Mouse (Mus musculus): ENCODE data around the gene F10. TPM values are rescaled to one million over a fixed set of nuclear protein-coding genes. Genes with fewer than 3 reads are reported as not detected.

Gene F10
- polyA plus RNA-seq, 1 experiment from 2014 or later = 0.25 TPM

DNA sequence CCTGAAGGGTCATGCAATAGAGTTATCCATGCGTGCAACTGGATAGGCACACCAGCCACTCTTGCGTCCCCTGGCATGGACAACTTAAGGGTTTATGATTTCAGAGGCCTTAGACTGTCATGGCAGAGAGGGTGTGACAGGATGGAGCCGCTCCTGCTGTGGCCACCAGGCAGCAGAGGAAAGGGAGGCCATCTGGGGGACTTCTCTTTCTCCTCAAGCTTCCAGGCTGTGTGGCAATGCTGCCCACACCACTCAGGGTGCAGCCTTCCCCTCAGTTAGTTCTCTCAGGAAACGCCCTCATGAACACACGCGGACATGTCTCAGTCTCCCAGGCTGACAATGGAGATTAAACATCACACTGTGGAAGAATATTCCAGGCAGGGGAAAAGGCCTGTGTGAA is 1.9 kb downstream of the F10 start:
- no peaks in the 10 kb centered on the region for H3K27me3 ChIP-seq (ENCODE audit: control insufficient read depth, insufficient read depth, low read depth, low read length)
- no peak overlapping the region for H3K27ac ChIP-seq (ENCODE audit: low read length)
- H3K4me1 ChIP-seq (ENCODE audit: control insufficient read depth, insufficient read depth, low read length) = no peaks in the 10 kb centered on the region
- no peaks in the 10 kb centered on the region for H3K9me3 ChIP-seq (replicated peaks; ENCODE audit: control insufficient read depth, low read length, poor library complexity, severe bottlenecking)
- no peak overlapping the region for H3K4me2 ChIP-seq (ENCODE audit: low read length)
- H3K9ac ChIP-seq (ENCODE audit: low read depth, low read length) = no peak overlapping the region
- no peak for ATAC-seq
- H3K4me3 ChIP-seq (ENCODE audit: low read depth, low read length) = no peak overlapping the region
- no peaks in the 10 kb centered on the region for H3K36me3 ChIP-seq (ENCODE audit: control insufficient read depth, insufficient read depth, low read length)
- WGBS = 80% methylated on average over 6 of the region's 6 CpGs

DNA sequence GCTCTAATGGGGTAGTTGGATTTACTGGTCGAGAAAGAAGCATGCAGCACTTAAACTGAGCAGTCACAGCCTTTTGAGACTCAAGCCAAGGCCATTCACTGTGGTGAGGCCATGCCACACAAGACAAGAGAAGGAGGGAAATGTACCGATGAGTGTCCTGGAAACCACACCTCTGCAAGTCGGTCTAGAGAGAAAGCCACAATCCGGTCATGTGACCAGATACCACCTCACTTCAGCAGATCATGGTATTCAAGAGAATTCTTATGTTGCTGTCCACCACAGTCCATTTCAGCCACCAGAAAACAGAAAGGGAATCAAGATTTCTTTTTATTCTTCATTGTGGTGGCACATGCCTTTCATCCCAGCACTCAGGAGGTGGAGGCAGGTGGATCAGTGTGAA is 4.4 kb downstream of the F10 start:
- H3K9me3 ChIP-seq (replicated peaks; ENCODE audit: control insufficient read depth, low read length, poor library complexity, severe bottlenecking) = no peaks in the 10 kb centered on the region
- H3K4me3 ChIP-seq (ENCODE audit: low read depth, low read length) = no peak overlapping the region
- H3K9ac ChIP-seq (ENCODE audit: low read depth, low read length) = no peak overlapping the region
- no peak overlapping the region for H3K4me2 ChIP-seq (ENCODE audit: low read length)
- ATAC-seq = no peak
- H3K4me1 ChIP-seq (ENCODE audit: control insufficient read depth, insufficient read depth, low read length) = no peaks in the 10 kb centered on the region
- 82% methylated on average over 4 of the region's 4 CpGs for WGBS
- no peaks in the 10 kb centered on the region for H3K36me3 ChIP-seq (ENCODE audit: control insufficient read depth, insufficient read depth, low read length)
- H3K27ac ChIP-seq (ENCODE audit: low read length) = no peak overlapping the region
- no peaks in the 10 kb centered on the region for H3K27me3 ChIP-seq (ENCODE audit: control insufficient read depth, insufficient read depth, low read depth, low read length)

DNA sequence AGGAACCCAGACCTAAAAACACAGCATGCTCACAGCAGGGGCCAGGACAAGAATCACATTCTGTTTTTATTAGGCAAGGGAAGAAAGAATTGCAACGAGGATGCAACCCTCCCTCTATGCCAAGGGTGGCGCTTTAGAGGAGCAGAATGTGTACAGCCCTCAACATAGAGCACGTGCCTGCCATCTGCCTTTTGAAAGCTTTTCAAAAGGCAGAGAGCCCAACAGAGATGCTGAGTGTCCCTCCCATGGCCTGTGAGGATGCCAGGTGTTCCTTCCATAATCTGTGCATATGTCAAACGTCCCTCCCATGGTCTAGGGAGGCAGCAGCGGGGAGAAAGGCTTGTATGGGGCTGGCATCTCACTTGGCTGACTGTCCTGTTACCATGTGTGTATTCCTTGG is 10.5 kb downstream of the F10 start:
- Histone ChIP-seq H3K4me3 (ENCODE audit: low read depth, low read length) (no peak overlapping the region), H3K4me1 (ENCODE audit: control insufficient read depth, insufficient read depth, low read length) (no peaks in the 10 kb centered on the region), H3K36me3 (ENCODE audit: control insufficient read depth, insufficient read depth, low read length) (no peaks in the 10 kb centered on the region), H3K27me3 (ENCODE audit: control insufficient read depth, insufficient read depth, low read depth, low read length) (no peaks in the 10 kb centered on the region), H3K4me2 (ENCODE audit: low read length) (no peak overlapping the region), H3K9ac (ENCODE audit: low read depth, low read length) (no peak overlapping the region), H3K9me3 (replicated peaks; ENCODE audit: control insufficient read depth, low read length, poor library complexity, severe bottlenecking) (no peaks in the 10 kb centered on the region), H3K27ac (ENCODE audit: low read length) (no peak overlapping the region)
- 55% methylated on average over 5 of the region's 5 CpGs for WGBS
- ATAC-seq = no peak

DNA sequence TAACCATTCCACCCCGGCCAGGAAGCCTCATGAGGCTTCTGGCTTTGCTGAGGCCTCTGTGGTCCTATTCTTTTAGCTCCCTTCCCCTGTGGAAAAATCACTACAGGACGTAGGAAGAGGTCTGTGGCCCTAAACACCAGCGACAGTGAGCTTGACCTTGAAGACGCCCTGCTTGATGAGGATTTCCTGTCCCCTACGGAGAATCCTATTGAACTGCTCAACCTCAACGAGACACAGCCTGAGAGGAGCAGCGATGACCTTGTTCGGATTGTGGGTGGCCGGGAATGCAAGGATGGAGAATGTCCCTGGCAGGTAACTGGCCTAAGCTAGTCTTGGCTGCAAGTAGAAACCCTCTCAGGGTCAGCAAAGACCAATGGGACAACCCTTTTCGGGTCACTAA is 13.4 kb downstream of the F10 start:
- Histone ChIP-seq H3K27ac (ENCODE audit: low read length) (no peak overlapping the region), H3K27me3 (ENCODE audit: control insufficient read depth, insufficient read depth, low read depth, low read length) (no peaks in the 10 kb centered on the region), H3K36me3 (ENCODE audit: control insufficient read depth, insufficient read depth, low read length) (no peaks in the 10 kb centered on the region), H3K4me3 (ENCODE audit: low read depth, low read length) (no peak overlapping the region), H3K9ac (ENCODE audit: low read depth, low read length) (no peak overlapping the region), H3K4me2 (ENCODE audit: low read length) (no peak overlapping the region), H3K9me3 (replicated peaks; ENCODE audit: control insufficient read depth, low read length, poor library complexity, severe bottlenecking) (no peaks in the 10 kb centered on the region), H3K4me1 (ENCODE audit: control insufficient read depth, insufficient read depth, low read length) (no peaks in the 10 kb centered on the region)
- WGBS = 73% methylated on average over 10 of the region's 10 CpGs
- no peak for ATAC-seq

DNA sequence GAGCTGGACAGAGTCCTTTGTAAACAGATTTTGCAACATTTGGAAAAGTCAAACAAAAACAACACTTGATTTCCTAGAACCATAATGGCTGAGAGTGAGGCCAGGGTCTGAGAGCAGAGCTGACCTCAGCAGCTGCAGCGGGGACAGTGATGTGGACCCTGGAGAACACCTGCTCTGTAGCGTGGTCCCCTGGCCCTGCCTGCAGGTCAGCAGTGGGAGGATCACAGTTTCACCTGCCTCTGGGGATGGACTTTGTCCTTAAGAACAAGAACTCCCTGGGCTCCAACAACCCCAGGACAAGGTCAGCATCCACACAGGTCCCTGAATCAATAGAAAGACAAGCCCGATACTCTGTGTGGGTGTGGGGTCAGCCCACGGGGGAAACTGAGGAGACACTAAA is 20.2 kb downstream of the F10 start:
- Histone ChIP-seq H3K9ac (ENCODE audit: low read depth, low read length) (no peak overlapping the region), H3K4me2 (ENCODE audit: low read length) (no peak overlapping the region), H3K4me1 (ENCODE audit: control insufficient read depth, insufficient read depth, low read length) (no peaks in the 10 kb centered on the region), H3K27me3 (ENCODE audit: control insufficient read depth, insufficient read depth, low read depth, low read length) (no peaks in the 10 kb centered on the region), H3K36me3 (ENCODE audit: control insufficient read depth, insufficient read depth, low read length) (no peaks in the 10 kb centered on the region), H3K4me3 (ENCODE audit: low read depth, low read length) (no peak overlapping the region), H3K27ac (ENCODE audit: low read length) (no peak overlapping the region), H3K9me3 (replicated peaks; ENCODE audit: control insufficient read depth, low read length, poor library complexity, severe bottlenecking) (no peaks in the 10 kb centered on the region)
- WGBS = 94% methylated on average over 4 of the region's 4 CpGs
- ATAC-seq = no peak

DNA sequence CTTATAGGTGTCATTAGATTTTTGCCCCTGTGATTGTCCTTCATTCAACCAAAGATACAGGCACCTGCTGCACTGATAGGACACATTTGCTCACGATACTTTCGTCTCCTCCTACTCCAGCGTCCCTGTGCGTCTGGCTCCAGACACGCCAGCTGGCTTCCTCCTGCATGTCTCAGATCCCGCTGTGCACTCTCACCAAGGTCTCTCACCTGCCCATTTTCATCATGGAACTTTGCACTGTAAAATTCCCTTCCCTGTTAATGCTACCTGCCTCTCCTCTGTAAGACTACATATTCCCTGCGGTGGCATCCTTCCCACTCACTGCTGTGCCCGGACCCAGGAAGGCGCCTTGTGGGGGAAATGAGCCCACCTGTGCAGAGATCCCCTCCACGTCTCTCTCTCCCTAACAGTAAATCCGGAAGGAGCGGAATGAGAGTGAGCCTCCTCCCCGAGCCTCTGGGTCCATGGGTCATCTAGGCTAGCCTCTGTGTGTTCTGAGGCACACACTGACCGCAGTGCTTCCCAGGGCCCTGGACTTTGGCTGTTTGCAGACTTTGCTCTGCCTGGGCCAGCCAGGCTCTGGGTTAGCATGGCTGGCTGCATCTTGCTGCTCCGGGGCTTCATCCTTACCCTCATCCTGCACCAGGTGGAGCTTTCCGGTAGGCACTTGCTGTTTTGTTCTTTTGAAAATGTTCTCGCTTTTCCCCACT is 23.5 kb downstream of the F10 start, which contains the start of gene Proz:
TSS of gene Proz (plus strand) at position 474 of the 710 bp plus-strand sequence.
- Histone ChIP-seq H3K9ac (ENCODE audit: low read depth, low read length) (no peak within 1 kb of the TSS), H3K4me3 (ENCODE audit: low read depth, low read length) (no peak within 1 kb of the TSS), H3K4me1 (ENCODE audit: control insufficient read depth, insufficient read depth, low read length) (no peaks in the 10 kb centered on the region), H3K4me2 (ENCODE audit: low read length) (no peak within 1 kb of the TSS), H3K27ac (ENCODE audit: low read length) (no peak within 1 kb of the TSS), H3K27me3 (ENCODE audit: control insufficient read depth, insufficient read depth, low read depth, low read length) (no peaks in the 10 kb centered on the region), H3K9me3 (replicated peaks; ENCODE audit: control insufficient read depth, low read length, poor library complexity, severe bottlenecking) (no peaks in the 10 kb centered on the region), H3K36me3 (ENCODE audit: control insufficient read depth, insufficient read depth, low read length) (no peaks in the 10 kb centered on the region)
- no peak for ATAC-seq
- 83% methylated on average over 17 of the region's 17 CpGs for WGBS

DNA sequence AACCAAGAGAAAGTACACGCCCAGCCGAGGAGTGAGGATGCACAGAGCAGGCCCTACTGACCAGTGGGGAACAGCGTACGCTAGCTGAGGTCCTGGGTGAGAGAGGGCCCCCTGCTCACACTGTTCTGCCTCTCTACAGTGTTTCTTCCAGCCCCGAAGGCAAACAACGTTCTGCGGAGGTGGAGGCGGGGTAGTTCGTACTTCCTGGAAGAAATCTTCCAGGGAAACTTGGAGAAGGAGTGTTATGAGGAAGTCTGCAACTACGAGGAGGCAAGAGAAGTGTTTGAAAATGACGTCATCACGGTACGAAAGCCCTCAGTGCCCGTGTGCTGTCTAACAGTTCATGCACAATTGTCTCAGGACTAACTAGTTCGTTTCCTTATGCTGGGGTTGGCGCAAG is 26.0 kb downstream of the F10 start:
- no peaks in the 10 kb centered on the region for H3K9me3 ChIP-seq (replicated peaks; ENCODE audit: control insufficient read depth, low read length, poor library complexity, severe bottlenecking)
- no peaks in the 10 kb centered on the region for H3K36me3 ChIP-seq (ENCODE audit: control insufficient read depth, insufficient read depth, low read length)
- no peaks in the 10 kb centered on the region for H3K27me3 ChIP-seq (ENCODE audit: control insufficient read depth, insufficient read depth, low read depth, low read length)
- 83% methylated on average over 16 of the region's 16 CpGs for WGBS
- H3K4me2 ChIP-seq (ENCODE audit: low read length) = no peak overlapping the region
- no peak overlapping the region for H3K9ac ChIP-seq (ENCODE audit: low read depth, low read length)
- no peak overlapping the region for H3K27ac ChIP-seq (ENCODE audit: low read length)
- H3K4me1 ChIP-seq (ENCODE audit: control insufficient read depth, insufficient read depth, low read length) = no peaks in the 10 kb centered on the region
- no peak overlapping the region for H3K4me3 ChIP-seq (ENCODE audit: low read depth, low read length)
- ATAC-seq = no peak

DNA sequence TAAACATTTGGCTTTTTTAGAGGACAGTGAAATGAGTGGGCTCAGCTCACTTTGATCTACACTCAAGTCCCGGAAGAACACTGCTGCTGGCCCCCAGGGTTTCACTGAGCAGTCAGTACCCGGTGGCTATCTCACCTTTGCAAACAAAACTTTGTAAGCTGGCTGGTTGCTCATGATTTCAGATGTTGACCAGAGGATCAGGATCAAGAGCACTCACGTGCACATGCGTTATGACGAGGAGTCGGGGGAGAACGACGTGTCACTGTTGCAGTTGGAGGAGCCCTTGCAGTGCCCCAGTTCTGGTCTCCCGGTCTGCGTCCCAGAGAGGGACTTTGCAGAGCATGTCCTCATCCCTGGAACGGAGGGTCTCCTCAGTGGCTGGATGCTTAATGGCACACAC is 36.1 kb downstream of the F10 start:
- no peaks in the 10 kb centered on the region for H3K27me3 ChIP-seq (ENCODE audit: control insufficient read depth, insufficient read depth, low read depth, low read length)
- peaks cover 29% of the 10 kb centered on the region for H3K36me3 ChIP-seq (ENCODE audit: control insufficient read depth, insufficient read depth, low read length)
- no peak overlapping the region for H3K27ac ChIP-seq (ENCODE audit: low read length)
- no peaks in the 10 kb centered on the region for H3K9me3 ChIP-seq (replicated peaks; ENCODE audit: control insufficient read depth, low read length, poor library complexity, severe bottlenecking)
- no peak for ATAC-seq
- H3K4me1 ChIP-seq (ENCODE audit: control insufficient read depth, insufficient read depth, low read length) = no peaks in the 10 kb centered on the region
- no peak overlapping the region for H3K9ac ChIP-seq (ENCODE audit: low read depth, low read length)
- H3K4me3 ChIP-seq (ENCODE audit: low read depth, low read length) = no peak overlapping the region
- no peak overlapping the region for H3K4me2 ChIP-seq (ENCODE audit: low read length)
- 95% methylated on average over 11 of the region's 11 CpGs for whole genome bisulfite sequencing

DNA sequence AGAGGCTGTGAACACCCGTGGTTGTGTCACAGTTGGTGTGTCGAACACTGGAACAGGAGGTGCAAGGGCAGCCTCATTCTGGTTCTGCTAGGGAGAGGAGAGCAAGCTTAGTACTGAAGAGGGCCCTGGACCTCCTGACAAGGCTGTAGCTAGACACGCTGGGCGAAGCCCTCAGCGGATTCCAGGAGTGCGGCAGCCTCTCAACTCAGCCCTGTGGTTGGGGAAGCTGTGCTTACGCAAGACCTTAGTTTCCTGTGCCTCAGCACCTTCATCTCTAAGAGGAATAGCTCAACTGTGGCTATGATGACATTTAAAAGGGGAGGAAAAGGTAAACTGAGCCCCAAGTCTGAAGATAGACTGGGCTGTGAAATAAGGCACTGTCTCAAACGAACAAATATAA is 37.9 kb downstream of the F10 start:
- Histone ChIP-seq H3K27me3 (ENCODE audit: control insufficient read depth, insufficient read depth, low read depth, low read length) (no peaks in the 10 kb centered on the region), H3K9ac (ENCODE audit: low read depth, low read length) (no peak overlapping the region), H3K4me1 (ENCODE audit: control insufficient read depth, insufficient read depth, low read length) (no peaks in the 10 kb centered on the region), H3K4me2 (ENCODE audit: low read length) (no peak overlapping the region), H3K9me3 (replicated peaks; ENCODE audit: control insufficient read depth, low read length, poor library complexity, severe bottlenecking) (no peaks in the 10 kb centered on the region), H3K27ac (ENCODE audit: low read length) (no peak overlapping the region), H3K36me3 (ENCODE audit: control insufficient read depth, insufficient read depth, low read length) (peaks cover 34% of the 10 kb centered on the region), H3K4me3 (ENCODE audit: low read depth, low read length) (no peak overlapping the region)
- no peak for ATAC-seq
- 94% methylated on average over 8 of the region's 8 CpGs for WGBS

Data from midbrain, embryonic 16.5 days (tissue).